Mouse (Mus musculus): ENCODE results near the gene Snx6.
"Not testable (repeated sequence)": the region's sequence is repeated elsewhere in the genome, so short reads cannot be mapped to it uniquely, and the experiment has no call there.

DNA sequence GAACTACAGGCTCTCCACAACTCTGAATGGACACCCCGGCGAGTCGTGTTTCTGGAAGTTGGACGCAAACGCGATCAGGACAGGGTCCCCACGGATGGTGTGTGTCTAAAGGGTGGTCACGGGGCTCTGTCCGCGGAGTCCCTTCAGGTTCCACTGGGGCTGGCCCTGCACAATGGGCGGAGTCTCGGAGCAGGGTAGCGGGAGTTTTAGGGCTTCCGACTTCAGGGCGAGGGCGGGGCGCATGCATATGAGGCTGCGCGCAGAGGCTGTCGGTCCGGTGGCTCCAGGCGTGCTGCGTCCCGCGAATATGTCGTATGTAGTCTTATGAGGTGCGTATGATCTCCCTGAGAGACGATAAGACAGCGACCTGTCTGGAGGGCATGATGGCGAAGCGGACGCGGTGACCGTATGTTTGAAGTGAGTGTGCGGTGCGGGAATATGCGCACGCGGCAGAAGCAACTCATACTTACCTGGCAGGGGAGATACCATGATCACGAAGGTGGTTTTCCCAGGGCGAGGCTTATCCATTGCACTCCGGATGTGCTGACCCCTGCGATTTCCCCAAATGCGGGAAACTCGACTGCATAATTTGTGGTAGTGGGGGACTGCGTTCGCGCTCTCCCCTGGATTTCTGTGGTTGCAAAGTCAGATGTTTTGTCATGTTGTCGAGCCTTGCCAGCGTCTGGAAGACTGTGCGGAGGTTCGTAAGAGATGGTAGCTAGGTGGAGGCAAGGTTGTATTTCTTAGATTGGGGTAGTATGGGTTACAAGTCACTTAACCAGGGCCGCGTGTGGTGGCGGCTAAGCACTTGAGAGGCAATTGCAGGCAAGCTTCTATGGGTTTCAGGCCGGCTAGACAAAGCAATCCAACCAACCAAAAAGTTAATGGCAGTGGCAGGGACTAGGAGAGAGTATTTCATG is 66.1 kb downstream of the Snx6 start:
- not testable (repeated sequence) for TF ChIP-seq POLR2A (IDR thresholded peaks at IDR 0.05; ENCODE audit: low read depth, low read length); CTCF (IDR thresholded peaks at IDR 0.05; ENCODE audit: extremely low read depth, insufficient read depth, insufficient read length, insufficient replicate concordance)

All from spleen, adult 2 months (tissue).